Mouse (Mus musculus): ENCODE results near the gene Slc44a5. TPM values are rescaled to one million over a fixed set of nuclear protein-coding genes. Genes with fewer than 3 reads are reported as not detected.

Gene Slc44a5
- total RNA-seq, 2 experiments from 2014 or later, result 14.7 to 17.4 TPM

Other genes starting within 250 kb of the Slc44a5 start
- 10 to 100 TPM; 10.7 to 12.7 TPM for gene St6galnac3, start 248.3 kb upstream of the Slc44a5 start, total RNA-seq (2021)
- gene Asb17, start 129.2 kb upstream of the Slc44a5 start, total RNA-seq (2021), result not detected
- under 1 TPM; 0.28 to 0.32 TPM for gene Msh4, start 67.3 kb upstream of the Slc44a5 start, total RNA-seq (2021)
- 10 to 100 TPM; 67.9 to 68.7 TPM for gene Rabggtb, start 60.4 kb upstream of the Slc44a5 start, total RNA-seq (2021)
- gene Acadm, start 28.8 kb upstream of the Slc44a5 start, total RNA-seq (2021), result 10 to 100 TPM; 36.0 to 37.9 TPM

All from left cerebral cortex, postnatal 10 days (tissue).